Mouse (Mus musculus) megakaryocyte, embryonic 14.5 days (primary cell): ENCODE data around the gene Gm20388.

ENCODE experiments used
- FLI1 ChIP-seq: IDR thresholded peaks from 2 replicates; pipeline ENCODE4 v1.6.1; 2012; ENCODE audit warnings: low read length, inconsistent platforms, mixed read lengths
- GATA1 ChIP-seq: IDR thresholded peaks from 3 replicates; pipeline ENCODE4 v1.6.1; 2012; ENCODE audit warnings: mixed read lengths, low read length, inconsistent platforms, borderline replicate concordance

DNA sequence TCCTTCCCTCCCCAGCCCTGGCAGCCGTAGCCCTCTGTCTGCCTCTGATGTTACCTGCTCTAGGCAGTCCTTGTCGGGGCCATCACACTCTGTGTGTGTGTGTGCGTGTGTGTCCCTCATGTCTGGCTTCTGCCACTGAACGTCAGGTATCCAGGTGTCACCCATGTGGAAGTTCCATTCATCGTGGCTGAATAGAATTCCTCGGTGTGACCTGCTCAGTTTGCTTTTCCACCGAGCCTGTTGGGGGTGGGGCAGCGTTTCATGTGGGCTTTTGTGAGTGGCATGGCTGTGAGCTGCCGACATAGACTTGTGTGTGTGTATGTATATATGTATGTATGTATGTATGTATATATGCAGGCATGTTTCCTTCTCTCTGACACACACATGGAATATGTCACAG, 375.2 kb downstream of the Gm20388 start:
- TF ChIP-seq GATA1 = no peak
- TF ChIP-seq FLI1 = no peak
